Mouse (Mus musculus): ENCODE results near the gene Fbxo40. TPM values are rescaled to one million over a fixed set of nuclear protein-coding genes. Genes with fewer than 3 reads are reported as not detected.

Gene Fbxo40
- polyA plus RNA-seq, 1 experiment = 0.01 TPM

DNA sequence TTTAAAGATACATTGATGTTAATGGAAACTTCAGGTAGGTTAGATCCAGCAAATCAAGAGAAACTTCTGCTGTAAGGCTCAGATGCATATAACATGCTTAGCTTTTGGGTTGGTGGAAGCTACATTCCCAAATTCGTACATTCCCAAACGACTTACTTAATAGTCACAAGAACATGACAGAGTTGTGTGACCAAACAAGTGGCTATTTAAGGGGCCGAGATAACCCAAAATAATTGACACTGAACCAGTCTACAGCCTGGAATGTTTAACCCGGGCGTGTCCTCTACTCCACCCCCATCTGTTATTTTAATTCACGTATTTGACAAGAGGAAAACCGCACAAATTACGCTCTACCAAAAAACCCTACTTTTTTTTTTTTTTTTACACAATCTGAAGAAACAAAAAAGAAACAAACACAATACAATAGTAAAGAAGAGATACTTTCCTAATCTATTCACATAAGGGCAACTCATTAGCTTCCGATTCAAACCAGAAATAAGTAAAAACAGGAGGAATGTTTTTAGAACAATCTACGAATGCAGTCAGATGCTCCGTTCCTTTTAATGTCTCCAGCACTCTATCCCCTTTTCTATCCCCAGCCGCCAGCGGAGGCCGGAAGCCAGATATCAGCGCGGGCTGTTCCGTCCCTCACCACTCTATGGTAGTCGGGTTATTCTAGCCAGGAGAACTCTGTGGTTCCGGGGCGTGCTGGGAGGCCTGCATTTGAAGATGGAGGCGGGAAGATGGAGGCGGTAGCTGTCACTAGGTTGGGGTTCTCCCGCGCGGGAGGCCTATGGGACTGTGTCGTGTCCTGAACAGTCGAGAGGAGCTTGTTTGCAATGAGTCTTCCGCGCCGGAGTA lies 21.0 kb upstream of the Fbxo40 start, which contains the start of gene Polq:
Polq (plus strand) TSS at position 726 of the 861 bp plus-strand sequence.
- WGBS = 1% methylated on average over 30 of the region's 30 CpGs
- peak; percentile 87 to 90 for DNase-seq (ENCODE audit: low read depth in 1 of 2, low spot score in 2 of 2)
- Histone ChIP-seq H3K36me3 (ENCODE audit: control insufficient read depth, insufficient read depth, low read length) (no peaks in the 10 kb centered on the region), H3K27ac (ENCODE audit: insufficient read depth, low read length) (no peak within 1 kb of the TSS), H3K4me1 (ENCODE audit: control insufficient read depth, insufficient read depth, insufficient read length) (peaks cover 7% of the 10 kb centered on the region), H3K27me3 (ENCODE audit: control insufficient read depth, insufficient read depth, low read length) (no peaks in the 10 kb centered on the region), H3K4me3 (ENCODE audit: extremely low read depth, insufficient read depth, insufficient read length) (peak within 1 kb of the TSS; percentile 71)
- TF ChIP-seq CTCF (IDR thresholded peaks at IDR 0.05; ENCODE audit: extremely low read depth, insufficient read depth, insufficient read length, insufficient replicate concordance) (no peak), POLR2A (IDR thresholded peaks at IDR 0.05; ENCODE audit: low read depth, low read length) (no peak; the same call in 1 of the 2 replicates)

DNA sequence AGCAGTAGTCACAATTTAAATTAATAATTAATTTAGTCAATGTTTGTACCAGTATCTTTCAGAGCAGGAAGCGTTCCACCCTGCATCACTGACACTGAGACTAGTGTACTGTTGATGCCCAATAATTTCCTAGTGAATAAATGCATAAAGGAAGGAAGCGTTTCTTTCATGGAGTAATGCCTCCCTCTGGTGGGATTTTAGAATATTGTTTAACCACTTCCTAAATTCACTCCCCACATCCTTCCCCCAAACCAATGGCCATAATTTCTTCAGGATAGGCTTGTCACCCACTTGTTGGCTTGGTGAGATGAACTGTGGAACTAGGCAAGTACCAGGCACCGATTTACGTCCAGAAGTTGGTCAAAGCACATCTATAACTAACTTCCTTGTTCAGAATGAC lies 20.1 kb upstream of the Fbxo40 start:
- 8% methylated on average over 4 of the region's 4 CpGs for WGBS
- H3K27me3 ChIP-seq (ENCODE audit: control insufficient read depth, insufficient read depth, low read length) = no peaks in the 10 kb centered on the region
- peaks cover 7% of the 10 kb centered on the region for H3K4me1 ChIP-seq (ENCODE audit: control insufficient read depth, insufficient read depth, insufficient read length)
- H3K27ac ChIP-seq (ENCODE audit: insufficient read depth, low read length) = no peak overlapping the region
- peak in 1 of 2 experiments; percentile 27 for DNase-seq (ENCODE audit: low read depth in 1 of 2, low spot score in 2 of 2)
- no peaks in the 10 kb centered on the region for H3K36me3 ChIP-seq (ENCODE audit: control insufficient read depth, insufficient read depth, low read length)
- no peak overlapping the region for H3K4me3 ChIP-seq (ENCODE audit: extremely low read depth, insufficient read depth, insufficient read length)
- no peak for TF ChIP-seq CTCF (IDR thresholded peaks at IDR 0.05; ENCODE audit: extremely low read depth, insufficient read depth, insufficient read length, insufficient replicate concordance)
- no peak for TF ChIP-seq POLR2A (IDR thresholded peaks at IDR 0.05; ENCODE audit: low read depth, low read length)

DNA sequence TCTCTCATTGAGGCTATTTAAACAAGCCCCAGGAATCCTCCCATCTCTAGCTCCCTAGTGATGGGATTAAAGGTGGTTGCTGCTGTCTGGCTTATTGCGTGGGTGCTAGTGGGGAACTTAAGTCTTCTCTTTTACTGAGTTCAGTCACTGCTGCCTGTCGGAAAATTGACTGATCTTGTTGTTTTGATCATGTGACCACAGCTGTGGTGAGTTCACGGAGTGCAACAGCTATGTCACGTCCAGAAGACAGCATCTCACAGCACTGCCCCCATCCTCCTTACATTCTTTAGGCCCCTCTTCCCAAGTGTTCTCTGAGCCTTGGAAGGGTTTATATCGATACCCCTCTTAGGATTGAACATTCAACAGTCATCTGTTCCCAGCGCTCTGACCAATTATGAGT lies 19.0 kb upstream of the Fbxo40 start:
- H3K27me3 ChIP-seq (ENCODE audit: control insufficient read depth, insufficient read depth, low read length) = no peaks in the 10 kb centered on the region
- TF ChIP-seq CTCF (IDR thresholded peaks at IDR 0.05; ENCODE audit: extremely low read depth, insufficient read depth, insufficient read length, insufficient replicate concordance) (no peak), POLR2A (IDR thresholded peaks at IDR 0.05; ENCODE audit: low read depth, low read length) (no peak)
- H3K36me3 ChIP-seq (ENCODE audit: control insufficient read depth, insufficient read depth, low read length) = no peaks in the 10 kb centered on the region
- H3K27ac ChIP-seq (ENCODE audit: insufficient read depth, low read length) = no peak overlapping the region
- WGBS = 82% methylated on average over 6 of the region's 6 CpGs
- peaks cover 7% of the 10 kb centered on the region for H3K4me1 ChIP-seq (ENCODE audit: control insufficient read depth, insufficient read depth, insufficient read length)
- no peak overlapping the region for H3K4me3 ChIP-seq (ENCODE audit: extremely low read depth, insufficient read depth, insufficient read length)
- DNase-seq (ENCODE audit: low read depth in 1 of 2, low spot score in 2 of 2) = no peak

DNA sequence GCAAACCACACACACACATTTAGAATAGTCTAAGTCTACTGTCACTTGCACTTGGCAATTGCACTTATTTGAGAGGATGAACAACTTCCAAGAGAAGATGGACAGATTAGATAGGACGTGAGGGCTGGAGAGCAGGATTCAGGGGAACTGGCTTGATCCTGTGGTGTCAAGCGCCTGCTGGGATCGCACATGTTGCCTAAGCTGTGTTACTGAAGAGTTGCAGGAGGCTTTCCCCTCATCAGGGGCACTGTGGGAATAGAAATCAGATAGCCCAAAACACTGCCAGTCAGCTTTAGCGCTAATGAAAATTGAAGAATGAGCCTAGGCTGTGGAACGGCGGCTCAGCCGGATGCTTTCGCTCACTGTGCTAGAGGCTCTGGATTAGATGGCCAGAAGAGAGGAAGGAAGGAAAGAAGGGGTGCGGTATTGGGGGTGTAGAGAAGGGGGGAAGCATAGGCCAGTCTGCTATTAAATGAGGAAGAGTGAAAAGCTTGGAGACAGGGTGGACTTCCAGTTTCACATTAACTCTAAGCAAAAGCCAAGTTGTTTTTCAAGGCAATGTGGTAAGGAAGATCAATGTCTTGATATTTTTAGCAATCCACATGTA lies 9.2 kb upstream of the Fbxo40 start:
- Histone ChIP-seq H3K27me3 (ENCODE audit: control insufficient read depth, insufficient read depth, low read length) (no peaks in the 10 kb centered on the region), H3K4me3 (ENCODE audit: extremely low read depth, insufficient read depth, insufficient read length) (no peak overlapping the region), H3K4me1 (ENCODE audit: control insufficient read depth, insufficient read depth, insufficient read length) (no peaks in the 10 kb centered on the region), H3K27ac (ENCODE audit: insufficient read depth, low read length) (no peak overlapping the region), H3K36me3 (ENCODE audit: control insufficient read depth, insufficient read depth, low read length) (no peaks in the 10 kb centered on the region)
- TF ChIP-seq CTCF (IDR thresholded peaks at IDR 0.05; ENCODE audit: extremely low read depth, insufficient read depth, insufficient read length, insufficient replicate concordance) (no peak), POLR2A (IDR thresholded peaks at IDR 0.05; ENCODE audit: low read depth, low read length) (no peak)
- 41% methylated on average over 9 of the region's 9 CpGs for WGBS
- DNase-seq (ENCODE audit: low read depth in 1 of 2, low spot score in 2 of 2) = no peak

DNA sequence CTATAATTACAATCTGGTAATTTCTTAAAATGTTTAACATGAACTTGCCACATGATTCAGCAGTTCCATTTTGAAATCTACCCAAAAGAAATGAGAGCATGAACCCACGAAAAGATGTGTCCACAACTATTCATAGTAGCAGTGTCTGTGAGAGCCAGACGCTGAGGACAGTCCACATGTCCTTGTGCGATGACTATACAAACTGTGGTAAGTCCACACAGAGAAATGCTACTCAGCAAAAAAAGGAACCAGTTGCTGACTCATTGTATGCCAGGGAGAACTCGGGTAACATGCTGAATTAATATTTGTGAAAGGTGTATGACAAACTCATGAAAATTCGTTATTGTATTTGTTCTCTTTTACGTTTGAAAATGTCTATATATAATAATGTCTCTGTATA lies 7.4 kb upstream of the Fbxo40 start:
- DNase-seq (ENCODE audit: low read depth in 1 of 2, low spot score in 2 of 2) = no peak
- Histone ChIP-seq H3K27ac (ENCODE audit: insufficient read depth, low read length) (no peak overlapping the region), H3K27me3 (ENCODE audit: control insufficient read depth, insufficient read depth, low read length) (no peaks in the 10 kb centered on the region), H3K36me3 (ENCODE audit: control insufficient read depth, insufficient read depth, low read length) (no peaks in the 10 kb centered on the region), H3K4me3 (ENCODE audit: extremely low read depth, insufficient read depth, insufficient read length) (no peak overlapping the region), H3K4me1 (ENCODE audit: control insufficient read depth, insufficient read depth, insufficient read length) (no peaks in the 10 kb centered on the region)
- 39% methylated on average over 6 of the region's 6 CpGs for WGBS
- TF ChIP-seq CTCF (IDR thresholded peaks at IDR 0.05; ENCODE audit: extremely low read depth, insufficient read depth, insufficient read length, insufficient replicate concordance) (no peak), POLR2A (IDR thresholded peaks at IDR 0.05; ENCODE audit: low read depth, low read length) (no peak)

DNA sequence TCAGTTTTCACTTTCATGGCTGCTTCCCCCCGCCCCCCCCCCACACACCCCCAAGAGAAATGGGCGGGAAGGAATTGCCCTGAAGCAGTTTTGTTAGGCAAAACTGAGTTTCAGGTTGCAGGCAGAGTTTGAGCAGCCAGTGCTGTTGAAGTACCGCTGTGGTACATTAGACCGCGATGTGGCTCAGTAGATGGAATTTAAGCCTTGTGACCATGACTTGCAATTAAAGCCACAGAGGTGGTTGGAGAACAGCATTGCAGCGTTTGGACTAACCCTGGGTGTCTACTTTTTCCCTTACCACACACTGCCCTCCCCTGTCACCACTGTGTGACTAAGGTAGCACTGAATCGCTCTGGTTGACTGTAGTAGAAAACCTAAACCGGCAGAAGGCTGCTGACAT lies 774 bp downstream of the Fbxo40 start:
- H3K4me3 ChIP-seq (ENCODE audit: extremely low read depth, insufficient read depth, insufficient read length) = no peak overlapping the region
- no peak overlapping the region for H3K27ac ChIP-seq (ENCODE audit: insufficient read depth, low read length)
- no peak for TF ChIP-seq CTCF (IDR thresholded peaks at IDR 0.05; ENCODE audit: extremely low read depth, insufficient read depth, insufficient read length, insufficient replicate concordance)
- TF ChIP-seq POLR2A (IDR thresholded peaks at IDR 0.05; ENCODE audit: low read depth, low read length) = no peak
- no peaks in the 10 kb centered on the region for H3K27me3 ChIP-seq (ENCODE audit: control insufficient read depth, insufficient read depth, low read length)
- peaks cover 4% of the 10 kb centered on the region; the same call in 1 of the 2 replicates for H3K4me1 ChIP-seq (ENCODE audit: control insufficient read depth, insufficient read depth, insufficient read length)
- H3K36me3 ChIP-seq (ENCODE audit: control insufficient read depth, insufficient read depth, low read length) = no peaks in the 10 kb centered on the region
- no peak for DNase-seq (ENCODE audit: low read depth in 1 of 2, low spot score in 2 of 2)
- WGBS = 16% methylated on average over 8 of the region's 8 CpGs

DNA sequence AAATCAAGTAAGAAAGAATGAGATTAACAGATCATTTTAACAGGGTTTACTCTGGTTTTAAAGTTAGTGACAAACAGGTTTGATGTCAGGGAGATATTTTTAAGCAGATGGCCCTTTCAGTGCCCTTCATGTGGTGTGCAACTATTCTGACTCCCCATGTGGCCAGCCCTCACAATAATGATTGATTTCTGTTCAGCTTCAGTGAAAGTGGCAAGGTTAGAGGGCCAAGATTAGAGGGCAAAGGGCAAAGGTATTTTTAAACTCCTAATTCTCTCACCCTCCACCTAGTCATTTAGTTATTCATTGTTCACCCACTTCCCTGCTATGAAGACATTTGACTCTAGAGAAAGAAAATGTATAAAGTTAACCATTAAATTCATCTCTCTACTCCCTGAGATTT lies 2.2 kb downstream of the Fbxo40 start:
- Histone ChIP-seq H3K27me3 (ENCODE audit: control insufficient read depth, insufficient read depth, low read length) (no peaks in the 10 kb centered on the region), H3K4me3 (ENCODE audit: extremely low read depth, insufficient read depth, insufficient read length) (no peak overlapping the region), H3K36me3 (ENCODE audit: control insufficient read depth, insufficient read depth, low read length) (no peaks in the 10 kb centered on the region), H3K27ac (ENCODE audit: insufficient read depth, low read length) (no peak overlapping the region), H3K4me1 (ENCODE audit: control insufficient read depth, insufficient read depth, insufficient read length) (peaks cover 4% of the 10 kb centered on the region; the same call in 1 of the 2 replicates)
- TF ChIP-seq CTCF (IDR thresholded peaks at IDR 0.05; ENCODE audit: extremely low read depth, insufficient read depth, insufficient read length, insufficient replicate concordance) = no peak
- no peak for TF ChIP-seq POLR2A (IDR thresholded peaks at IDR 0.05; ENCODE audit: low read depth, low read length)
- no peak for DNase-seq (ENCODE audit: low read depth in 1 of 2, low spot score in 2 of 2)

Data from spleen, adult 2 months (tissue).